Mouse (Mus musculus) heart, adult 8-10 months (tissue): ENCODE data around the gene Efcab8. TPM values are rescaled to one million over a fixed set of nuclear protein-coding genes. Genes with fewer than 3 reads are reported as not detected.

Source experiments
- DNase-seq: peaks from one replicate; pipeline ENCODE4 v3.0.0; 2022; ENCODE audit warnings: low spot score
- total RNA-seq, 4 experiments: library from RNA; stranded (reverse); gene quantifications; 2 replicates each; pipeline ENCODE4 v1.2.4; 2022

Gene Efcab8
- total RNA-seq: not detected

DNA sequence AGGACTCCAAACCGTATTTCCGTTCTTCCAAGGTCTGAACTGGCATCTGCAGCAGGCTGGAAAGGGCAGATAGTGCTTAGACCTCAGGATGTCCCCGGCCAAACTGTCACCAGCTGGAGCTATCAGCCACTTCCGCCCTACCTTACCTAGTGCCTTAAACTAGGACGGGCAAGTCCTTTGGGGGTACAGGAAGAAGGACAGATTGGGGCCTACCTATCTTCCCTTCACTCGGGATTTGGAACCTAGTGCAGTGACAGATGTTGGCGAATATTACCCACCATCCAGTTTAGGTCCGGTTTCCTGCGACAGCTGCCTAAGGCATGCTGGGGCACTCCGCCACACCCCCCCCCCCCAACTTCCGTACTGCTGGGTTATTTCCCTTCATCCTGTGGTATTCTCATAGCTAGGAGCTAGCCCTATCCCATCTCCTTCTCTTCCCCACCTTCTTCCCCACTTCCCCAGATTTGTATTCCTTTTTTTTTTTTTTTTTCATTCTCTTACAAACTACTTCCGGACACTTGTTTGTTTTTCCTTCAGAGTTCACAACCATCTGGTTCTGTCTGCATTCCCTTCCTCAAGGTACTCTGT lies at the start of gene Efcab8:
Gene Efcab8, plus strand, starts transcription at position 538 of the 588 bp plus-strand sequence.
- no peak for DNase-seq

DNA sequence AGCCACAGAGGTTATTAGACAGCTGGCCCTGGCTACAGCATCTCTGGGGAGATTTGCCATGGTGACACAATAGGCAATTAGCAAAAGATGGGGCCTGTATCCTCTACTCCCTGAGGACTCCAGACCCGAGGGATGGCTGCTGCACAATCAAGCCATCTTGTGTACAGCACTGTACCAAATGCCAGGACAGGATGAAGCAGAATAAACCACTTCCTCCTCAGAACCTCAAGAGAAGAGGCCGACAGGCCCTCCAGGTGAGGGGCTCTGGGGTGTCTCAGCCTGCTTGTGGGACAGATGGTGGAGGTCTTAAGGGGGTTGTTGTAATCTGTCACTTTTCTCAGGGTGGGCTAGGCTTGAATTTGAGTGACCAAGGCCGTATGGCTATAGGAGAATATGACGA lies 45.7 kb upstream of the Efcab8 start:
- no peak for DNase-seq

DNA sequence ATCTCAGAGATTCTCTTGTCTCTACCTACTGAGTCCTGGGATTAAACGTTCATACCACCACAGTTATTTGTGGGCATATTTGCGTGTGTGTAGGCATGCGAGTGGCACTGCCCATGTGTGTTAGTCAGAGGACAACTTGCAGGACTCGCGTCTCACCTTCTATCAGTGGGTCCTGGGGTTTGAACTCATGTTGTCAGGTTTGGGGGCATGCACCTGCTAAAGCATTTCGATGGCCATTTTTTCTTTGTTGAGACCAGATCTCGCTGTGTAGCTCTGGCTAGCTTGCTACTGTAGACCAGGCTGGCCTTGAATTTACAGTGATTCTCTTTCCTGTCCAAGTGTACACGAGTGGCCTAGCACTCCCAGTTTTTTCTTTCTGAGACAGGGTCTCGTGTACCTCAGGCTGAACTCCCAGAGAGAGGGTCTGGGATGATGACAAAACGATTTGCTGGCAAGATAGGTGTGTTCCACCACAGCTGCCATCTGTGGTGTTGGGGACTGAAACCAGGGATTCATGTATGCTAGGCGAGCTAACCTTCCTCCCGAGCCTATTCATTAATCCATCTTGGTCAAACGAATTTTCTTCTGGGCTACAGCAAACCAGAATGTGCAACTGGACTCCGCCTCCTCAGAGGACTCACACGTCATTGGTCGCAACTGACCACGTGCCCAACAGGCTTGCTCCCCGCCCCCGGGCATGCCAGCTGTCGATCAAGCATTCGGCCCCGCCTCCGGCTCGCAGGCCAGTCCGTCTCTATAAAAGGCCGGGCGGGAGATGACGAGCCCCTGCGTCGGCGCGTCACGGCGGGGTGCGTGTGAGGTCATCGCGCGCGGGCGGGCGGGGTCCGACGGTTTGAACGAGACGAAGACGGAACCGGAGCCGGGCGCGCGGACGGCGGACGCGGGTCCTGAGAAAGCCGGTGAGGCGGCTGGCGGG lies 39.0 kb upstream of the Efcab8 start, which contains the start of gene Mapre1:
Gene Mapre1, plus strand, starts transcription at position 775 of the 937 bp plus-strand sequence.
- peak; percentile 99 for DNase-seq

DNA sequence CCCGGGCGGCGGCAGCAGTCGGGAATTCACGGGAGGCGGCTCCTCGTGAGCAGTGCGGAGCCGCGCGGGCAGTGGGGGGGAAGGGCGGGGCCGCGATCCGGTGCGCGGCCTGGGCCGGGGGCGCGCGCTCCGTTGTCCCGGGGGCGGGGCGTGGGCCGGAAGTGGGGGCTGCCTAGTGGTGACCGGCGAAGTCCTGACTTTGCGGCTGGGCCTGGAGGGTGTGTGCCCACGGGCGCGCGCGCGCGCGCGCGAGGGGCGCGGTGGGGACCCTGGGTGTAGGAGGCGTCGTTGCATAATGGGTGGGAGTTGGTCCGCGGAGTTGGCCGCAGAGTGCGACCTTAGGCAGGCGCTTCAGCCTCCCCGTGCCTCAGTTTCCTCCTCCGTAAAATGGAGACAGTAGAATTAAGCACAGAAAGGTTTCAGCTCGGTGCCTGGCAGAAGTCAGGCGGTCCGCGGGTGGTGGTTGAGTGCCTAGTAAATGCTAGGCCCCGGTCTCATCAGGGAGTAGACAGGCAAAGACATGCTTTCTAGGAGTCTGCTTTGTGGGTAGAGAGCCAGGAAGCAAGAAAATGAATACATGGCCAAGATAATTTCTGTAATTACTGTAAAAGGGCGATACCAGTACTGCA lies 38.2 kb upstream of the Efcab8 start:
- DNase-seq: peak; percentile 24

DNA sequence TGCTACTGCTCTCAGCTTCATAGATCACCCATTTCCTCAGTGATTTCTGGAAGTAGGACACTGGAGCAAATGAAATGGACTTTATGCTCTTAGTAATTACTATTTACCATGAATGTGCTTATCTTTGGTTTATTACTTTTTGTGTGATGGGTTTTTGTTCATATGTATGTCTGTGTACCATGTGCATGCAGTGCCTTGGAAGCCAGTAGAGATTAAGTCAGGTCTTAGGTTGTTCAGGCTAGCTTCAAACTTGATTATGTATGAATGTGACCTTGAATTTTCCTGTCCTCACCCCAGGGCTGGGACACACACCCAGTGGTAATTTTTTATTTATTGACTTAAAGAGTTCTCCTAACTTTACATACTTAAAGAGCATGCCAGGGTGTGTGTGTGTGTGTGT lies 31.7 kb upstream of the Efcab8 start:
- no peak for DNase-seq

DNA sequence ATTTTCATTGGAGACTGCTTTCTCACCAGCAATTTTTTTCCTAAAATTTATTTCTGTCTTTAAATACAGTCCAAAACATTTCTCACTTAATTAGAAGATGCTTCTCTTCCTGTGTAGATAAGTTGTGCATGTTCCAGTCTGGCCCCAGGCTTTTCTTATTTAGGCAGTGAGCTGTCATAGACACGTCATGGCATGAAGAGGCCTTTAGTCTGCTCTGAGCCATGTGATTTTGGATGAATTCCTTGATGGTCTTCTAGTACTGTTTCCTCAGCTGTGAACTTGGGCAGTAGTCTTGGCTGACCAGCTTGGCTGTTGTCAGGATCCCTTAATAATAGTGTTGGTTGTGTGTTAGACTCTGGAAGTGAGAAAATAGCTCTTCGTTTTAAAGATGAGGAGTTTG lies 29.4 kb upstream of the Efcab8 start:
- DNase-seq: peak; percentile 16

DNA sequence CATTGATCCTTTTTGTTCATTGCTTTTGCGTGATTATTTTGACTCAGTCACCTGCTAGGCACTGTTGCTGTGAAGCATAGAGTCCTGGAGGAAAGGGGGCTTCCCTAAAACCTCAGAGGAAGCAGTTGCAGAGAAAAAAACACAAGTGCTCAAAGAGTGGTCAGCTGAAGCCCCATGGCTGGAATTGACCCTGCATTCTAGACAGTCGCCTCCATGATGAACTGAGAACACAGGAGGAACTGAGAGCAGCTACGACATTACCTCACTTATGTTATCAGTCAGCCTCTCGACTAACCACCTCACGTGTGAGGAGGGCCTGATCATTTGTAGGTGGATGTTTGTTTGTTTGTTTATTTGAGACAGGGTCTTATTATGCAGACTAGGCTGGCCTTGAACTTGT lies 17.6 kb upstream of the Efcab8 start:
- DNase-seq: no peak

DNA sequence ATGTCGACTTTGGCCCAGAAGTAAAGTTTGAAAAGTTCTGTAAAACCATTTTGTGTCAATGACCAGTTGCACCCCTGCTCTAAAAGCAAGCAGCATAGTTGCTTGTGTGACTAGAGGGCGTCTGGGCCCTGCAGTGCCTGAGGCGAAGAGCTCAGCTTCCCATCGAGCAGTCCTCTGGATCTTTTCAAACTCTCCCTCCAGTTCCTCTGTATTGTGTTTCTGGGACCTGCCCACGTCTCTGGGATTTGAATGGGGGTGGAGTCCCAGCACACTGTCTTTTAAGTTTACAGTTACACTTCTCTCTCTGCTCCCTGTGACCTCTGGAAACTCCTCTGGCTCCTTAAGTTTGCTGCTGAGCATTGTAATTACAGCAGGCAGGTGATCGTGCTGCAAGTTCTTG lies 12.2 kb upstream of the Efcab8 start:
- no peak for DNase-seq

DNA sequence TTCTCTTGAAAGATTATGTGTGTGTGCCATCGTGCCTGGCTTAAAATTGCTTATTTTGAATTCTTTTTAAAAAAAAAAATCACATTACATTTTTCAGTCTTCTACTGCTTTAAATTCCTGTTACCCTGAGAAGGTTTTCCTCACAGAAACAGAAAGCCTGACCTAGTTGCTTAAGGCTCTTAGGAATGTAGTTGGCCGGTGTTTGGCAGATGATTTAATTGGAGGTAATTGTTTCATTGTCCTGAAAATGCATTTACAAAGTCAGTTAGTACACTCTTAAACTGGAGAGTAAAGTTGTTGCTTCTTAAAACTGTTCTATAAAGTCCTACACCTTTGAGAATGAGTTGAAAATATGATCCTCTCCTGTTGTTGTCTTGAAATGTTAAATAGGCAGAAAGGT lies 10.8 kb upstream of the Efcab8 start:
- no peak for DNase-seq

DNA sequence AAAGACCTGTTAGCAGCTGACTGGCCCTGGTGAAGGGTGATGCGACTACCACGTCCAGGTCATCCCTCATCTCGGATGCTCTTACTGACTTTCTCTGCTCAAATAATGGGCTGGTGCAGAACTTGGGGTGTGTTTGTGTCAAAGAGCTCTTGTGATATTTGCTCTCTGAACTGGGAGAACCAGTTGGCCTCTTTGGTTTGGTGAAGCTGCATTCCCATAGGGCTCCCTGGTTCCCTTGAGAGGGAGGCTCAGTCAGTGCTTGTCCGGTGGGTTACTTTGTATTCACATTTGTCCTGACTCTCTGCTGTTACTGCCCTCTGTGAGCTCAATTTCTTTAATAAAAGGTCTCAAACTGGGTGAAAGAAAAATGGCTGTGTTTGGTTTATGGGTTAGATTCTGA lies 6.8 kb upstream of the Efcab8 start:
- no peak for DNase-seq

DNA sequence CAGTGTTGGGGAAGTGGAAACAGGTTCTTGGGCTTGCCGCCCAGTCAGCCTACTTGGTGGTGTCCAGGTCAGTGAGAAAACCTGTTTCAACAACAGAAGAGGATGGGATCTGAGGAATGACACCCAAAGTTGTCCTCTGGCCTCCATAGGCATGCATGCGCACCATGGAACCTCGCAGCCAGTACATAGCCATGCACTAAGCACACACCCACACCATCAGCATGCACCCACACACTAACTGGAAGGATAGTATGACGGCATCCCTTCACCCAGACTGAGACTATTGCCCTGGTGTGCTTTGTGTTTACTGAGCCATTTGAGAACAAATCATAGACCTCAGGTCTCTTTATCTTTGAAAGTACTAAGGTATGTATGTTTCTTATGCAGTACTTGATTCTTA lies 4.3 kb upstream of the Efcab8 start:
- no peak for DNase-seq

DNA sequence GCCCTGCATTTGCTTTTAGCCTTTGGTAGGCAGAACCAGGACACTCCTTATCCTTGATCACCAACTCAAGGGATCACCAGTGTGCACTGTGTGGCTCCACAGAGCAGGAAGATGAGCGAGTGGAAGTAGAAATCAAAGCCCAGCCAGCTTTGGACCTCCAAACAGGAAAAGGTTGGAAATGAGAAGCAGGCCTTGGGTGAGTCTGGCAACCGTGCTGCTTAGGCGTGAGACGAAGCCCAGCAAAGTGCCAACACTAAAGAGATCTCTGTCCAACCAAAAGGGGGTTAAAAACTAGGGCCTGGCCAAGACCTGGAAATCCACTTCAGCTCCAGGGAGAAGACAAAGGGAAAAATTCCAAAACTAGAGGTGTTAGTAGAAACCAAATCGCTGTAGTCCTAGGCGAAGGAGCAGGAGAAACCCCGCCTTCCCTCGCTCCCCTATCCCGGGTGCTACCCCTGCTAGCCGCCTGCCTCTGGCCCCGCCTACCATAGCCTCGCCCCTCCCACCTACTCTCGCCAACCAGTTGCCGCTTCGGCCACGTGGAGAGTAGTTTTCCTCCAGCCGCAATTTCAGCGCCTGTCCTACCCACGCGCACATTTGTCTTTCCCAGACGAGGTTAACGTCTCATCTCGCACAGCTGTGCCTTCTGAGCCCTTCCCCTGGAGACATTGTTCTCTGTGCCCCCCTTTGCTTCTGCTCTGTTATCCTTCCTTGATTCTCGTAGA lies 931 bp upstream of the Efcab8 start:
- DNase-seq: peak; percentile 70

DNA sequence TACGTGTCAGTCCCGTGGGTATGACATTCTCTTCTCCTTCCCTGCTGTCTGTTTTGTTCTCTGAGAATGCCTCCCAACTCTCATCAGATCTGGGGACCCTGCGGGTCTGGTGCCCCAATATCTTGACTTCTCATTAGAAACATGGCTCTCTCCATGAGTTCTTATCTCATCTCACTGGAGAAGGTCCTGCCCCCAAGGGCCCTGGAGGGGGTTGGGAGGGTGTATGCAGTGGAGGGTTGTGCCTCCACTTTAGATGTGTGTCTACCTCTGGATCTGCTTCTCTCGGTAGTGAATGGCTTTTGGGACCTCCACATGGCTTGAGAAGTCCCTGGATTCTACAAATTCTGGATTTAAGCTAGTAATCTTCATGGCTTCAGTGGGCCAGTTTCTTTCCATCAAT lies 1.4 kb downstream of the Efcab8 start:
- no peak for DNase-seq

DNA sequence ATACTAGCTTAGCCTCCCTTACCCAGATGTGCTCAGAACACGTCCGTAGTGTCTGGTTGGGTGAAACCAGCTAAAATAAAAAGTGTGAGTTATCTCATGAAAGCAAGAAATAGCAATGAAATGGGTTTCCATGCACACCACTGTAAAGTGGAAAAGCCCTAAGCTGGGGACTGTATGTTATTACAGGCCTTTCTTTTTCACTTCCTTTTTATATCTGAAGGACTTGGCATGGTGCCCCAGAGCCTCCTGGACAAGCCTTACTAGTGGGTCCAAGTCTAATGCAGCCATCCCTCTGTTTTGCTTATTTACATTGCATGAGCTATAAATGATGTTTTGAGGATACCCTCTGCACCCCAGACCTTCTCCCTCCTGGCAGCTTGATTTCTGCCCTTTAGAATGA lies 4.9 kb downstream of the Efcab8 start:
- peak; percentile 35 for DNase-seq

DNA sequence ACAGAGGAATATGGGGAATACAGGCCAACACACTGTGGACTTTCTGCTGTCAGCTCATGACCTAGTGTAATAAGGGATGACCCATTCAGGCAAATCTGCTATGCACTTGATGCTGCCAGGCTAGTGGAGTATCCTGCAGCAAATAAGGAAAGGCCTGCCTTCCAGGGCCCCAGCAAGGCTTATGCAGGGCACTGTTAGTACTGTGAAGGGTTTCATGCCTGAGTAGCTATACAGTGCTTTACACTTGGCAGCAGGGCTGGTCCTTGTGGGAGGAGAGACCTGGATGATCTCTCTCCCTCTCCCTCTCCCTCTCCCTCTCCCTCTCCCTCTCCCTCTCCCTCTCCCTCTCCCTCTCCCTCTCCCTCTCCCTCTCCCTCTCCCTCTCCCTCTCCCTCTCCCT lies 13.6 kb downstream of the Efcab8 start:
- no peak for DNase-seq

DNA sequence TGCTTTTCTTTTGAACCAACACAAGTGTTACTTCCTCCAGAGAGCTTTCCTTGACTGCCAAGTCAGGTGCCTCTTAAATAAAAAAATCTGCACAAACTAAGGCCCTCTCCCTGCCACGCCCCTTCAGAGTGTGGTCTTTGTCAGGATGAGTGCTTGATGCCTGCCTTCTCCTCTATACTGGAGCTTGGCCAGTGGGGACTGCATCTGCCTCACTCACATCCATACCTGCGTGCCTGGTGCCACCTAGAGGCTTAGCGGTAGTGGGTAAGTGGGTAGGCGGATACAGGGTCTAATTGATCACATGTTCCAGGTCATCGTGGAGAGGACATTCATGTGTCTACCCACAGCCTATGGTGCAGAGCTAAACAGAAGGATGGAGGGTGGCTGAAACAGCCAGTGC lies 15.4 kb downstream of the Efcab8 start:
- no peak for DNase-seq

DNA sequence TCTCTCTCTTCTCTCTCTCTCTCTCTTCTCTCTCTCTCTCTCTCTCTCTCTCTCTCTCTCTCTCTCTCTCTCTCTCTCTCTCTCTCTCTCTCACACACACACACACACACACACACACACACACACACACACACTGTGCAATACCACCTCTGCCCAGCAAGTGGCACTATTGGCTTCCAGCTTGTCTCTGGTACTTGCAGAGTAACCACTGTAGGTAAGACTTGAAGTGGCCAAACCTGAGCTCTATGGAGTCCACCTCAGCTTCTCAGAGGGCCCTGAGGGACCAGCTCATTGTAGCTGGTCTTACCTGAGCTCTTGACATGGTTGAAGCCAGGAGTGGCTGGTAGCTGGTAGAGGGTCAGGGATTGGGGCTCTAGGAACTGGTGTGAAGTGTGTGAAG lies 27.7 kb downstream of the Efcab8 start:
- peak; percentile 14 for DNase-seq

DNA sequence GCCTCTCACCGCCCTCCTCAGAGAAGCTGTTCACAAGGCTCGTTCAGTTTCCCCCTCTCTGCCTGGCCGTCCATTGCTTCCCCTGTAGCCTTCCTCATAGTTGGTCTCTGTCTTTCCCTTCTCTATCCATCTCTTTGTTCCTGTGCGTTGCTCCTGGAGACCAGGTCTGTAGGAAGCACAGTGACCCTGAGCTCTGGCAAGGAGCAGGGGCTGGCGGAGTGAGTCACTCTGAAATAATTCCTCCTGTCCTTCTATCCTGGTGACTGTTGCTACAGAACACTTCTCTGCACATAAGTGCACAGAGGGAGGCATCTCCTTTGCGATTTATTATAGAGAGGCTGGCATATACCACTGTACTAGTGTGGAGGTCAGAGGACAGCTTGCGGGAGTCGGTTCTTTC lies 28.4 kb downstream of the Efcab8 start:
- DNase-seq: no peak

DNA sequence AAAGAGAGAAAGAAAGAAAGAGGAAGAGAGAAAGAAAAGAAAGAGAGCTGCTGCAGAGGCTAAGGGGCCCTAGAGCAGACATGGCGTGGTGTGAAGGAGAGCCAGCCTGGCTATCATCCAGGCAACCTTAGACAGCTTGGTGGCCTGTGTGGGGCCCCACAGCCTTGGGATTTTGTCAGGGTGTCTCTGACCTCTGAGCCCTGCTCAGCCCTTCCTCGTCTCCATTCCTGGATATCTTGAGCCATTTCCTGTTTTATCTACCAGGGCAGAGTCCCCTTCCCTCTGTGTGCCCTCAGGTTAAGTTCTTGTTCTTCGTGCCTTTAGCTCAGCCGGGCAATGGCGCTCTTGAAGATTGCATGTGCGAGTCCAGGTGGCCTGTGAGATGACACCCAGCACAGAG lies 29.1 kb downstream of the Efcab8 start:
- no peak for DNase-seq

DNA sequence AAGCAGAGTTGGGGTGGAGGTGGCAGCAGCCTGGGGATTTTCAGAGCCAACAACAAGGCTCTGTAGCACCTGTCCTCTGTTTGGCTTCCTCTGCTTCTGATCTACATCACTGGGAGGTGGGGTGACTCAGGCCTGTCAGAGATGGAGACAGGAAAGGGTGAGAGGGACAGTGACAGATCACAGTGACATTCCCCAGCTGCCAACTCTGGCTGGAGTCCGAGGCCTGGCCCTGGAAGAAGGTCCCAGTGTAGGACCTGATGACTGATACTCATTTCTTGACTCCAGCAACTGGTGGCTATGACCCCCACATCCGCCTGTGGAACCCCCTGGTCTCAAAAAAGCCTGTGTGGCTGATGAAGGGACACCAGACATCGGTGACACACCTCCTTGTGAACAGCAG lies 30.2 kb downstream of the Efcab8 start:
- DNase-seq: no peak

DNA sequence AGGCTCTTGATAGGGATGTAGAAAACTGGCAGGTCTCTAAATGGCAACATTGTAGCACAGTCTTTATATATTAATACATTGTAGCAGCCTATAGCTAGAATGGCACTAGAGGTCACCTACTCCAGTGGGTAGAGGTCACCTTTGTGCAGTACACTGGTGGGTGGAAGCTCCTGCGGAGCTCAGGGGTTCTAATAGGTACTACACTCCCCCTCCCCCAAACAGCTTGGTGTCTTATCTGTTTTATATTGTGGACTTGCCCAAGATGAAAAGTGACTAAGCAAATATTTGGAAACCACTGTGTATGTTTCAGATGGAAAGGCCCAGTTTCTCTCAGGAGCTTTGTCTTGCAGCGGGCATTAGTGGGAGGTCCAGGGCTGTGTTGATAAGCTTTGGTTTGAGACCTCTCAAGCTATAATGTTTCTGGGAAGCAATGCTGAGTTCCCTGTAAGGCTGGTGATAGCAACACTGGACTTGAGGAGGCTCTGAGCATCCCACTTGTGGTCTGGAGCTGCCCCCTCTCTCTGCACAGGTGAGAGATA lies 42.3 kb downstream of the Efcab8 start:
- DNase-seq: no peak

DNA sequence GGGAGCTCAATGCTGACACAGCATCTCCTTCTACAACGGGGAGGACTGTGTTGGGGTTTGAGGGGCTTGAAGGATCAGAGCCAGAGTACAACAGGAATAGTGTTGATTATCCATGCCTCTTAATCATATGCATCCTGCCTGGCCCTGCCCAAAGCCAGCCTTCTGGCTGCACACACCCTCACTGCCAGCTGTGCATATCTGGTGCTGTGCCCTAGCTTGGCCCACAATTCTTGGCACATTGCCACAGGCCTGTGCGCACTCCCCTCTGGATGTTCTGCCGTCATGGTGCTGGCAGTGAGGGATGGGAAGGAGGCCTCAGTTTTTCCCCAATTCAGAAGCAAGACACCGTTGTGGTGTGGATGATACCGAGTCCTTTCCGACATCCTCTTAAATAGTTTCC lies 44.9 kb downstream of the Efcab8 start:
- no peak for DNase-seq
